Mouse (Mus musculus): ENCODE results near the gene Foxi3. TPM values are rescaled to one million over a fixed set of nuclear protein-coding genes. Genes with fewer than 3 reads are reported as not detected.

Gene Foxi3
- polyA plus RNA-seq, 1 experiment from 2014 or later: not detected

DNA sequence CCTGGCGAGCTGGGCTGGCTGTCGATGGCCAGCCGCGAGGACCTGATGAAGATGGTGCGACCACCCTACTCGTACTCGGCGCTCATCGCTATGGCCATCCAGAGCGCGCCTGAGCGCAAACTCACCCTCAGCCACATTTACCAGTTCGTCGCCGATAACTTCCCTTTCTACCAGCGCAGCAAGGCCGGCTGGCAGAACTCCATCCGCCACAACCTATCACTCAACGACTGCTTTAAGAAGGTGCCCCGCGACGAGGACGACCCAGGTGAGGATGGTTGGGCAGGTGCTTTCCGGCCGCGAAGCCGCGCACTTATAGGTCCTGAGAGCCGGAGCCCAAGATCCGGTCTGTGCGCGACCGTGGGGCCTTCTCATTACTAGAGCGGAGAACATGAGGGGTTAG is 605 bp downstream of the Foxi3 start:
- Histone ChIP-seq H3K4me3 (ENCODE audit: low read depth, low read length) (peak overlapping the region; percentile 31), H3K4me2 (replicated peaks; ENCODE audit: low read depth) (peak overlapping the region; percentile 47), H3K36me3 (ENCODE audit: control insufficient read depth, insufficient read depth, low read length) (no peaks in the 10 kb centered on the region), H3K27ac (replicated peaks) (no peak overlapping the region), H3K4me1 (replicated peaks; ENCODE audit: control insufficient read depth, insufficient read depth) (no peaks in the 10 kb centered on the region), H3K9ac (ENCODE audit: low read length) (no peak overlapping the region), H3K9me3 (ENCODE audit: control insufficient read depth, low read length) (no peaks in the 10 kb centered on the region), H3K27me3 (ENCODE audit: control insufficient read depth, insufficient read depth, low read length) (peaks cover 23% of the 10 kb centered on the region)
- ATAC-seq (ENCODE audit: low FRiP score, low TSS enrichment): no peak
- WGBS: under 1% methylated on average over 34 of the region's 34 CpGs
- DNase-seq (ENCODE audit: low spot score): peak; percentile 14
- no peak for TF ChIP-seq CTCF (IDR thresholded peaks at IDR 0.05; ENCODE audit: low read depth)
- TF ChIP-seq EP300 (optimal IDR thresholded peaks at IDR 0.05): no peak

DNA sequence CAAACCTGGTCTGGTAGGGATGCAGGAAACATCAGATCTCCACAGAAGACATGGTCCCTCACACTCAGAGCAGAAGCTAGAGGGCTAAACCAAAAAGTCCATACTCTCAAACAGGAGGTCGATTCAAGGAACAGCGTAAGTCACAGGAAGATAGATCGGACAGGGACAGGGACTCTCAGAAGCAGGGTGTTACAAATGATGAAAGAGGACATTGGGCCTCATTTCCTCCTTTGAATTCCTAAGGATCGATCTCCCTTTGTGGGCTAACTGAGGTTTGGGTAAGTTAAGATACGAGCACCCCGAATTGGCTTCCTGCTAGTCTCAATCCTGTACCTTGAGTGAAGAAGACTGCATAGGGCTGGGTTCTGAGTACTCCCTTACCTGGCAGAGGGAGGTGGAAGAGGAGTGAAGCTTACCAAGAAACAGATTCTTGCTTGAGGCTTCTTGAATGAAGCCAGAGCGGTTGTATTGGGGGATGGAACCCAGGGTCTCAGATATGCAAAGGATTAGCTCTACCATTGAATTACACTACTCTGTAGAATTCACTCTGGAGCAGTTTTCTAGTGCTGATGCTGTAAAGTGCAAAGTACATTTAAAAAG is 1.1 kb downstream of the Foxi3 start:
- Histone ChIP-seq H3K4me1 (replicated peaks; ENCODE audit: control insufficient read depth, insufficient read depth) (no peaks in the 10 kb centered on the region), H3K9ac (ENCODE audit: low read length) (no peak overlapping the region), H3K27me3 (ENCODE audit: control insufficient read depth, insufficient read depth, low read length) (peaks cover 23% of the 10 kb centered on the region), H3K36me3 (ENCODE audit: control insufficient read depth, insufficient read depth, low read length) (no peaks in the 10 kb centered on the region), H3K9me3 (ENCODE audit: control insufficient read depth, low read length) (no peaks in the 10 kb centered on the region), H3K27ac (replicated peaks) (no peak overlapping the region), H3K4me2 (replicated peaks; ENCODE audit: low read depth) (no peak overlapping the region), H3K4me3 (ENCODE audit: low read depth, low read length) (no peak overlapping the region)
- TF ChIP-seq CTCF (IDR thresholded peaks at IDR 0.05; ENCODE audit: low read depth): no peak
- no peak for TF ChIP-seq EP300 (optimal IDR thresholded peaks at IDR 0.05)
- 14% methylated on average over 7 of the region's 7 CpGs for WGBS
- DNase-seq (ENCODE audit: low spot score) (no peak), ATAC-seq (ENCODE audit: low FRiP score, low TSS enrichment) (no peak)

DNA sequence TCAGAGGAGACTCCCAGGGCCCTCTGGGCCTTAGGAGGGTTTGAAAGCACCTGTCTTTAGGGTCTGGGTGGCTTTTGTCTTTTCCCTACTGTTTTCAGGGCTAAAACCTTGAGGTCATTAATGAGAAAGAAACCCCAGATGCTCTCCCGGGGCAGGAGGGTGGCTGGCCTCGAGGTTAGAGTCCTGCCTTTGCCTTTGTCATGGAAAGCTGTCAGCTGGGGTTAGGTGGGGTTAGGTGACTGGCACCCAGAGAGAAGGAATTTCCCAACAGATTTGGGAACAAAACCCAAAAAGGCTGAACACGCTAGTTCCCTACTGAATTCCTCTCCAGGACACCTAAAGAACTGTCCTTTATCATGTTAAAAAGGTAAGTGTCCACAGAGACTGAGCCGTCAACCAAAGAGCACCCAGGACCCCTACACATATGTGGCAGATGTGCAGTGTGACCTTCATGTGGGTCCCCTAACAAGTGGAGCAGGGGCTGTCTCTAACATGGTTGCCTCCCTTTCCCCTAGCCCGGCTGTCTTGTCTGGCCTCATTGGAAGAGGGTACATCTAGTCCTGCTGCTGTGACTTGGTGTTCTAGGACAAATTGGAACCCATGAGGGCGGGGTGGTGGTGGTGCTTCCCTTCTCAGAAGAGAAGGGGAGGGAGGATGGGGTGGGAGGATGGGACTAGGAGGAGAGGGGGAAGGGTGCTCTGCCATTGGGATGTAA is 7.9 kb downstream of the Foxi3 start:
- WGBS: 51% methylated on average over 6 of the region's 6 CpGs
- Histone ChIP-seq H3K4me3 (ENCODE audit: low read depth, low read length) (no peak overlapping the region), H3K27me3 (ENCODE audit: control insufficient read depth, insufficient read depth, low read length) (no peaks in the 10 kb centered on the region), H3K4me1 (replicated peaks; ENCODE audit: control insufficient read depth, insufficient read depth) (no peaks in the 10 kb centered on the region), H3K36me3 (ENCODE audit: control insufficient read depth, insufficient read depth, low read length) (no peaks in the 10 kb centered on the region), H3K27ac (replicated peaks) (no peak overlapping the region), H3K9ac (ENCODE audit: low read length) (no peak overlapping the region), H3K4me2 (replicated peaks; ENCODE audit: low read depth) (no peak overlapping the region), H3K9me3 (ENCODE audit: control insufficient read depth, low read length) (no peaks in the 10 kb centered on the region)
- ATAC-seq (ENCODE audit: low FRiP score, low TSS enrichment): no peak
- no peak for DNase-seq (ENCODE audit: low spot score)
- TF ChIP-seq EP300 (optimal IDR thresholded peaks at IDR 0.05) (no peak), CTCF (IDR thresholded peaks at IDR 0.05; ENCODE audit: low read depth) (no peak)

DNA sequence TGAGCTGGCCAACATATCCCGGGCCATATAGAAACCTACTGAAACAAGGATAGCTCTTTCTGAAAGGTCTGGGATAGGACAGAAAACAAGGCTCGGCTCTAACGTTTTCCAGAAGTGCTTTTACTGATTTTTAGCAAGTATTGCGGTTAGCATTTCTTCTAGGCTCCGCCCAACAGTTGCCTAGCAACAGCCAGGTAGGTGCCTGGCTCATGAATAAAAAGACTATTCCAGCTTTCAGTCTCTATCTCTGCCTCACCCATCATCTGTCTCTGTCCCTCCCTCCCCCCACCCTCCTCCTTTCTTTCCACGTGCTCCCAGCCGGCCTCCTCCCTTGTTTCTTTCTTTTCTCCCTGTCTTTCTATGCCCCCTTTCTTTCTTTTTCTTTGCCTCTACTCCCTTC is 9.4 kb downstream of the Foxi3 start:
- DNase-seq (ENCODE audit: low spot score) (no peak), ATAC-seq (ENCODE audit: low FRiP score, low TSS enrichment) (no peak)
- no peaks in the 10 kb centered on the region for H3K9me3 ChIP-seq (ENCODE audit: control insufficient read depth, low read length)
- H3K4me3 ChIP-seq (ENCODE audit: low read depth, low read length): no peak overlapping the region
- no peak overlapping the region for H3K27ac ChIP-seq (replicated peaks)
- no peak overlapping the region for H3K9ac ChIP-seq (ENCODE audit: low read length)
- no peaks in the 10 kb centered on the region for H3K4me1 ChIP-seq (replicated peaks; ENCODE audit: control insufficient read depth, insufficient read depth)
- no peaks in the 10 kb centered on the region for H3K27me3 ChIP-seq (ENCODE audit: control insufficient read depth, insufficient read depth, low read length)
- H3K4me2 ChIP-seq (replicated peaks; ENCODE audit: low read depth): no peak overlapping the region
- 28% methylated on average over 7 of the region's 7 CpGs for WGBS
- no peak for TF ChIP-seq CTCF (IDR thresholded peaks at IDR 0.05; ENCODE audit: low read depth)
- no peak for TF ChIP-seq EP300 (optimal IDR thresholded peaks at IDR 0.05)
- no peaks in the 10 kb centered on the region for H3K36me3 ChIP-seq (ENCODE audit: control insufficient read depth, insufficient read depth, low read length)

DNA sequence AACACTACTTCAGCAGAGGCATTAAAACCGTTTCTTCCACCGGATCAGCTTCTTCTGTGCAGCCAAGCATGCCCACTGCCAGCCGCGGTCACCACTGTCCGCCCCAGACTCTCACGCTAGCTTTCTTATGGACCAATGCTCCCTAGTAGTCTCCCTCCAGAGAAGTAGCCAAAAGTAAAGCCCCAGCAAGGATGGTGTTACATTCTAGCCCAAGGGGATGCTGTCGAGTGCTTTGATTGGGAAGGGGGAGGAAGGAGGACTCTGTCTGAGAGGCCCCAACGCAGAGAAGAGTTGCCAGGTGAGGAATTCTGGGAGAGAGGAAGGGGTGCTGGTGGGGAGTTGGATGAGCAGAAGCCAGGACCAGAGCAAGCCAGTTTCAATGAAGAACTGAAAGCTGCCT is 11.1 kb downstream of the Foxi3 start:
- no peak for TF ChIP-seq CTCF (IDR thresholded peaks at IDR 0.05; ENCODE audit: low read depth)
- TF ChIP-seq EP300 (optimal IDR thresholded peaks at IDR 0.05): no peak
- H3K4me1 ChIP-seq (replicated peaks; ENCODE audit: control insufficient read depth, insufficient read depth): no peaks in the 10 kb centered on the region
- DNase-seq (ENCODE audit: low spot score): no peak
- 8% methylated on average over 8 of the region's 8 CpGs for whole genome bisulfite sequencing
- no peak overlapping the region for H3K4me2 ChIP-seq (replicated peaks; ENCODE audit: low read depth)
- no peak overlapping the region for H3K27ac ChIP-seq (replicated peaks)
- H3K27me3 ChIP-seq (ENCODE audit: control insufficient read depth, insufficient read depth, low read length): no peaks in the 10 kb centered on the region
- H3K9me3 ChIP-seq (ENCODE audit: control insufficient read depth, low read length): no peaks in the 10 kb centered on the region
- H3K9ac ChIP-seq (ENCODE audit: low read length): no peak overlapping the region
- H3K36me3 ChIP-seq (ENCODE audit: control insufficient read depth, insufficient read depth, low read length): no peaks in the 10 kb centered on the region
- no peak overlapping the region for H3K4me3 ChIP-seq (ENCODE audit: low read depth, low read length)
- ATAC-seq (ENCODE audit: low FRiP score, low TSS enrichment): no peak

DNA sequence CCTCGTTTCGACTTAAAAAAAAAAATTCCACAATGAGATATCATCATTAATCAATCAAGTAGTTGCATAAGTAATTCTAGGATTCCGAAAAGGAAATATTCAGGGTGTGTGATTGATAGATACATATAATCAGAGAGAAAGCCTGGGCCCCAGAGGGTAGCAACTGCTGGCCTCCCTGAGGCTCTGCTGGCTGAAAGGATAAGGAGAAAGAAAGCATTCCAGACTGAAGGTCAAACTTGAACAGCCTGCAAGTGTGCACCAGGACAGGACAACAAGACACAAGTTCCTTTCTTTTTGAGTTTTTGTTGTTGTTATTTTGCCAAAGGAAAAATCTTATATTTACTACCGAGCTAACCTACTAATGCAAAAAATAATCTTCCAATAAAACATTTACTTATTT is 12.0 kb downstream of the Foxi3 start:
- H3K9ac ChIP-seq (ENCODE audit: low read length): no peak overlapping the region
- H3K27me3 ChIP-seq (ENCODE audit: control insufficient read depth, insufficient read depth, low read length): no peaks in the 10 kb centered on the region
- no peaks in the 10 kb centered on the region for H3K9me3 ChIP-seq (ENCODE audit: control insufficient read depth, low read length)
- no peak overlapping the region for H3K4me2 ChIP-seq (replicated peaks; ENCODE audit: low read depth)
- no peak overlapping the region for H3K4me3 ChIP-seq (ENCODE audit: low read depth, low read length)
- no peak overlapping the region for H3K27ac ChIP-seq (replicated peaks)
- no peaks in the 10 kb centered on the region for H3K4me1 ChIP-seq (replicated peaks; ENCODE audit: control insufficient read depth, insufficient read depth)
- ATAC-seq (ENCODE audit: low FRiP score, low TSS enrichment) (no peak), DNase-seq (ENCODE audit: low spot score) (no peak)
- 45% methylated on average over 4 of the region's 4 CpGs for WGBS
- H3K36me3 ChIP-seq (ENCODE audit: control insufficient read depth, insufficient read depth, low read length): no peaks in the 10 kb centered on the region
- no peak for TF ChIP-seq CTCF (IDR thresholded peaks at IDR 0.05; ENCODE audit: low read depth)
- no peak for TF ChIP-seq EP300 (optimal IDR thresholded peaks at IDR 0.05)
